Mouse (Mus musculus) kidney, embryonic 16.5 days (tissue): ENCODE data around the gene Olfr1416. TPM values are rescaled to one million over a fixed set of nuclear protein-coding genes. Genes with fewer than 3 reads are reported as not detected.

Source experiments
- ATAC-seq: fragments of 200-750 bp; cut with Nextera tagmentation; 2 replicates; pipeline ENCODE4 v1.8.0; 2017; ENCODE audit warnings: moderate TSS enrichment; ENCODE audit not compliant: low FRiP score, low TSS enrichment
- H3K27ac ChIP-seq: fragments of 300-500 bp; sonication (generic); 2 replicates; pipeline ENCODE4 v1.5.1; 2014; ENCODE audit warnings: low read length
- H3K27me3 ChIP-seq: fragments of 300-500 bp; sonication (generic); 2 replicates; pipeline ENCODE4 v1.6.1; 2014; ENCODE audit warnings: low read length, control low read depth, mixed read lengths; ENCODE audit not compliant: insufficient read depth
- H3K36me3 ChIP-seq: fragments of 300-500 bp; sonication (generic); 2 replicates; pipeline ENCODE4 v1.6.1; 2014; ENCODE audit warnings: low read length, control low read depth, mixed read lengths; ENCODE audit not compliant: insufficient read depth
- H3K4me1 ChIP-seq: fragments of 300-500 bp; sonication (generic); 2 replicates; pipeline ENCODE4 v1.6.1; 2014; ENCODE audit warnings: low read length, control low read depth, mixed read lengths; ENCODE audit not compliant: insufficient read depth
- H3K4me2 ChIP-seq: fragments of 300-500 bp; sonication (generic); replicated peaks from 2 replicates; pipeline ENCODE4 v1.6.1; 2014; ENCODE audit warnings: low read depth, low read length
- H3K4me3 ChIP-seq: fragments of 300-500 bp; sonication (generic); 2 replicates; pipeline ENCODE4 v1.5.1; 2014; ENCODE audit warnings: mild to moderate bottlenecking, low read length
- H3K9ac ChIP-seq: fragments of 300-500 bp; sonication (generic); replicated peaks from 2 replicates; pipeline ENCODE4 v1.6.1; 2014; ENCODE audit warnings: low read length
- H3K9me3 ChIP-seq: fragments of 300-500 bp; sonication (generic); 2 replicates; pipeline ENCODE4 v1.6.1; 2016; ENCODE audit warnings: low read length, control low read depth
- WGBS: fragments of 180-500 bp; shearing (Covaris S2); extraction: QIAGEN DNeasy Blood & Tissue Kit; methylation state at CpG from one replicate; pipeline ENCODE4 v1.1.7; 2014; 5-methylcytosine and 5-hydroxymethylcytosine counted together
- microRNA-seq: library from miRNA; unstranded; fragments of <30 nt; microRNA quantifications from one replicate; pipeline ENCODE4, GENCODE M21; 2016
- polyA plus RNA-seq: library from polyadenylated mRNA; unstranded; fragments of >200 nt; fragmentation: Nextera tagmentation; extraction: Ambion mirVana; gene quantifications from 2 replicates; pipeline ENCODE4 v1.2.1, GENCODE M21; 2015

Olfr1416 gene
- polyA plus RNA-seq, 1 experiment from 2014 or later: not detected

- no peaks in the 10 kb centered on the region for H3K9me3 ChIP-seq
- no peak overlapping the region for H3K4me2 ChIP-seq
- no peak for ATAC-seq
- H3K4me1 ChIP-seq: no peaks in the 10 kb centered on the region
- no peak overlapping the region for H3K27ac ChIP-seq
- H3K4me3 ChIP-seq: no peak overlapping the region
- 84% methylated on average over 1 of the region's 1 CpGs for WGBS
- H3K36me3 ChIP-seq: peaks cover 7% of the 10 kb centered on the region; the same call in 1 of the 2 replicates
- no peaks in the 10 kb centered on the region for H3K27me3 ChIP-seq
- no peak overlapping the region for H3K9ac ChIP-seq
These were observed 49.9 kb downstream of the Olfr1416 start for GRCm38 (mm10) chr1:92434986-92435385.

GRCm38 (mm10) chr1:92432791-92433190 is 52.1 kb downstream of the Olfr1416 start:
- H3K36me3 ChIP-seq: no peaks in the 10 kb centered on the region
- H3K27me3 ChIP-seq: no peaks in the 10 kb centered on the region
- no peak overlapping the region for H3K4me2 ChIP-seq
- 69% methylated on average over 9 of the region's 9 CpGs for WGBS
- no peak for ATAC-seq
- H3K9ac ChIP-seq: no peak overlapping the region
- no peaks in the 10 kb centered on the region for H3K4me1 ChIP-seq
- H3K27ac ChIP-seq: no peak overlapping the region
- no peak overlapping the region for H3K4me3 ChIP-seq
- no peaks in the 10 kb centered on the region for H3K9me3 ChIP-seq

GRCm38 (mm10) chr1:92432098-92432497 is 52.8 kb downstream of the Olfr1416 start:
- H3K27me3 ChIP-seq: no peaks in the 10 kb centered on the region
- no peaks in the 10 kb centered on the region for H3K4me1 ChIP-seq
- no peaks in the 10 kb centered on the region for H3K36me3 ChIP-seq
- no peak for ATAC-seq
- no peaks in the 10 kb centered on the region for H3K9me3 ChIP-seq
- H3K4me2 ChIP-seq: no peak overlapping the region
- no peak overlapping the region for H3K9ac ChIP-seq
- WGBS: 52% methylated on average over 4 of the region's 4 CpGs
- H3K4me3 ChIP-seq: no peak overlapping the region
- H3K27ac ChIP-seq: no peak overlapping the region

- ATAC-seq: no peak
- H3K4me3 ChIP-seq: no peak overlapping the region
- no peaks in the 10 kb centered on the region for H3K9me3 ChIP-seq
- H3K4me1 ChIP-seq: no peaks in the 10 kb centered on the region
- H3K36me3 ChIP-seq: no peaks in the 10 kb centered on the region
- WGBS: 80% methylated on average over 3 of the region's 3 CpGs
- H3K27me3 ChIP-seq: no peaks in the 10 kb centered on the region
- no peak overlapping the region for H3K4me2 ChIP-seq
- no peak overlapping the region for H3K9ac ChIP-seq
- no peak overlapping the region for H3K27ac ChIP-seq
These were observed 53.5 kb downstream of the Olfr1416 start for GRCm38 (mm10) chr1:92431420-92431819.

GRCm38 (mm10) chr1:92430991-92431390 is 53.9 kb downstream of the Olfr1416 start:
- ATAC-seq: no peak
- no peaks in the 10 kb centered on the region for H3K27me3 ChIP-seq
- H3K9me3 ChIP-seq: no peaks in the 10 kb centered on the region
- no peak overlapping the region for H3K4me2 ChIP-seq
- no peak overlapping the region for H3K27ac ChIP-seq
- H3K9ac ChIP-seq: no peak overlapping the region
- no peaks in the 10 kb centered on the region for H3K36me3 ChIP-seq
- H3K4me3 ChIP-seq: no peak overlapping the region
- 82% methylated on average over 1 of the region's 1 CpGs for WGBS
- no peaks in the 10 kb centered on the region for H3K4me1 ChIP-seq

Small RNA genes lying within 50 kb of the gene (microRNA-seq; reads per million reads assigned to microRNA genes)
- gene Mir6900: 1.3 reads per million

Other genes with a start within 250 kb of the Olfr1416 start
- 348 and 378 TPM in 2 replicates for gene Ndufa10, start 11.3 kb downstream of the Olfr1416 start, polyA plus RNA-seq
- gene Olfr1415, start 11.0 kb upstream of the Olfr1416 start, polyA plus RNA-seq: not detected in 2 replicates
- not detected in 2 replicates for gene Olfr1414, start 33.5 kb upstream of the Olfr1416 start, polyA plus RNA-seq
- gene Olfr1413, start 86.2 kb upstream of the Olfr1416 start, polyA plus RNA-seq: not detected in 2 replicates
- gene Olfr1412, start 100.7 kb upstream of the Olfr1416 start, polyA plus RNA-seq: not detected in 2 replicates
- not detected in 2 replicates for gene Olfr1411, start 109.3 kb upstream of the Olfr1416 start, polyA plus RNA-seq
- not detected in 2 replicates for gene Olfr1410, start 120.7 kb upstream of the Olfr1416 start, polyA plus RNA-seq
- gene Olfr12, start 132.7 kb upstream of the Olfr1416 start, polyA plus RNA-seq: not detected in 2 replicates
- gene Cops9, start 156.9 kb upstream of the Olfr1416 start, polyA plus RNA-seq: 369 and 396 TPM in 2 replicates
- 0.64 and 0.72 TPM in 2 replicates for gene Otos, start 163.7 kb upstream of the Olfr1416 start, polyA plus RNA-seq